In genomic region chr1:72738946-72739680, GRCm38 (mm10) we compare ENCODE assay signal across 10 mouse cellular contexts. TPM values are rescaled to one million over a fixed set of nuclear protein-coding genes. Genes with fewer than 3 reads are reported as not detected.
DNase-seq lines count a peak whose midpoint lies in the region; ATAC-seq and TF ChIP-seq lines count a peak whose summit lies in the region.
"Had no signal": no experiment of that assay in that cellular context is flagged by ENCODE, and none has a peak within 500 bp of the region (broad histone marks: within the 10 kb centered on the region; RNA-seq: fewer than 3 reads in every experiment).

No protein-coding gene starts in this region.

- TF ChIP-seq CTCF in heart, adult 2 months (IDR thresholded peaks at IDR 0.05), result no peak

- DNase-seq in heart, adult 2 months, result peak; percentile 23 to 25
- DNase-seq in heart, adult 8-10 months (ENCODE audit: low spot score), result no peak
- DNase-seq in adrenal gland, adult 18-20 months (ENCODE audit: low spot score in 2 of 2), result peak; percentile 26 to 29
- no peak for DNase-seq in embryo, embryonic 9.5 days (ENCODE audit: extremely low spot score)
- DNase-seq in embryo, embryonic 10.5 days (ENCODE audit: low spot score), result no peak
- DNase-seq in gastrocnemius, postnatal 25 days, result no peak

- no peak overlapping the region for H3K9ac ChIP-seq in heart, adult 2 months (ENCODE audit: low read depth, low read length)
- H3K9ac ChIP-seq in forebrain, embryonic 12.5 days, result no peak overlapping the region
- H3K9ac ChIP-seq in limb, embryonic 15.5 days, result no peak overlapping the region
- H3K9ac ChIP-seq: limb, embryonic 12.5 days had no signal

- H3K9me3 ChIP-seq in forebrain, embryonic 12.5 days, result no peaks in the 10 kb centered on the region
- no peaks in the 10 kb centered on the region for H3K9me3 ChIP-seq in limb, embryonic 15.5 days
- H3K9me3 ChIP-seq: limb, embryonic 12.5 days had no signal

- no peak for TF ChIP-seq POLR2A in heart, adult 2 months (IDR thresholded peaks at IDR 0.05; ENCODE audit: insufficient read depth, low read depth, low read length)

- 77% methylated on average over 15 of the region's 15 CpGs for WGBS in heart, adult 2 months
- 69% methylated on average over 15 of the region's 15 CpGs for WGBS in forebrain, embryonic 12.5 days
- WGBS in limb, embryonic 15.5 days, result 73% methylated on average over 15 of the region's 15 CpGs

- no peak overlapping the region for H3K4me3 ChIP-seq in heart, adult 2 months
- no peak overlapping the region for H3K4me3 ChIP-seq in forebrain, embryonic 12.5 days (replicated peaks)
- H3K4me3 ChIP-seq in limb, embryonic 15.5 days, result no peak overlapping the region
- H3K4me3 ChIP-seq: limb, embryonic 12.5 days had no signal

- no peaks in the 10 kb centered on the region for H3K79me2 ChIP-seq in heart, adult 2 months (replicated peaks; ENCODE audit: control insufficient read depth, insufficient read depth, low read length)

- H3K4me1 ChIP-seq in heart, adult 2 months (ENCODE audit: control insufficient read depth, insufficient read depth, low read length), result no peaks in the 10 kb centered on the region; the same call in 1 of the 2 replicates
- peaks cover 15% of the 10 kb centered on the region for H3K4me1 ChIP-seq in forebrain, embryonic 12.5 days
- H3K4me1 ChIP-seq in limb, embryonic 15.5 days, result peaks cover 21% of the 10 kb centered on the region

- no peaks in the 10 kb centered on the region for H3K36me3 ChIP-seq in heart, adult 2 months (ENCODE audit: control insufficient read depth, insufficient read depth, low read length)
- H3K36me3 ChIP-seq in forebrain, embryonic 12.5 days (replicated peaks), result no peaks in the 10 kb centered on the region
- H3K36me3 ChIP-seq in limb, embryonic 15.5 days, result no peaks in the 10 kb centered on the region
- H3K36me3 ChIP-seq: limb, embryonic 12.5 days had no signal

- TF ChIP-seq EP300 in heart, adult 2 months (IDR thresholded peaks at IDR 0.05; ENCODE audit: insufficient read depth, low read depth, low read length), result no peak

- H3K27ac ChIP-seq in heart, adult 2 months, result no peak overlapping the region
- H3K27ac ChIP-seq in forebrain, embryonic 12.5 days, result peak overlapping the region; percentile 61; the same call in 1 of the 2 replicates
- H3K27ac ChIP-seq in limb, embryonic 15.5 days, result peak overlapping the region; percentile 48
- H3K27ac ChIP-seq: limb, embryonic 12.5 days had no signal

- H3K4me2 ChIP-seq in forebrain, embryonic 12.5 days, result no peak overlapping the region
- no peak overlapping the region for H3K4me2 ChIP-seq in limb, embryonic 15.5 days
- H3K4me2 ChIP-seq: limb, embryonic 12.5 days had no signal

- ATAC-seq in forebrain, embryonic 12.5 days (ENCODE audit: low FRiP score), result no peak
- no peak for ATAC-seq in limb, embryonic 15.5 days (ENCODE audit: insufficient number of reproducible peaks, low FRiP score, low TSS enrichment, low read depth)

- H3K27me3 ChIP-seq in heart, adult 2 months (ENCODE audit: control insufficient read depth, insufficient read depth, low read length), result no peaks in the 10 kb centered on the region
- H3K27me3 ChIP-seq in forebrain, embryonic 12.5 days, result no peaks in the 10 kb centered on the region
- H3K27me3 ChIP-seq in limb, embryonic 15.5 days, result no peaks in the 10 kb centered on the region
- H3K27me3 ChIP-seq: limb, embryonic 12.5 days had no signal

- intact Hi-C loops in heart, adult 2 months (cut with DNase I), result no loop called here

RNA-seq across cellular contexts. Expression of gene Rpl37a, which starts 28.0 kb away (rescaled TPM):
- total RNA-seq in heart, adult 2 months (2021), result 100 to 1,000 TPM; 570 to 661 TPM
- 359 and 364 TPM in 2 replicates for polyA plus RNA-seq in heart, adult 2 months (2012; rRNA removed)
- total RNA-seq in heart, adult 8-10 months (2022), result 100 to 1,000 TPM; 594 to 696 (median 662) TPM
- total RNA-seq in adrenal gland, adult 18-20 months (2021), result 100 to 1,000 TPM; 932 to 993 TPM
- polyA plus RNA-seq in forebrain, embryonic 12.5 days (2016; fragmentation: Nextera tagmentation; extraction: Ambion mirVana), result 1,399 and 1,461 TPM in 2 replicates
- 1,437 and 1,953 TPM in 2 replicates for polyA plus RNA-seq in limb, embryonic 15.5 days (2015; fragmentation: Nextera tagmentation; extraction: Ambion mirVana)
- total RNA-seq in gastrocnemius, postnatal 25 days (2021), result 100 to 1,000 TPM; 500 to 526 TPM

RNA-seq across cellular contexts. Expression of gene Ankar, which starts 38.7 kb away (rescaled TPM):
- total RNA-seq in heart, adult 2 months (2021), result not detected
- polyA plus RNA-seq in heart, adult 2 months (2012; rRNA removed), result not detected in 2 replicates
- not detected for total RNA-seq in heart, adult 8-10 months (2022)
- not detected for total RNA-seq in adrenal gland, adult 18-20 months (2021)
- polyA plus RNA-seq in forebrain, embryonic 12.5 days (2016; fragmentation: Nextera tagmentation; extraction: Ambion mirVana), result not detected in 2 replicates
- not detected in 2 replicates for polyA plus RNA-seq in limb, embryonic 15.5 days (2015; fragmentation: Nextera tagmentation; extraction: Ambion mirVana)
- not detected for total RNA-seq in gastrocnemius, postnatal 25 days (2021)
- polyA plus RNA-seq: embryonic facial prominence, embryonic 11.5 days; limb, embryonic 12.5 days had no signal

Comparison
In these comparisons a context has a peak if more than half of its experiments do, and no peak if none do; other contexts are left out.
1. DNase-seq: peak in heart, adult 2 months (2 of 2) and adrenal gland, adult 18-20 months (2 of 2); none in heart, adult 8-10 months (single experiment), embryo, embryonic 9.5 days (single experiment), embryo, embryonic 10.5 days (single experiment) and gastrocnemius, postnatal 25 days (single experiment).